19 mouse cellular contexts compared by ENCODE assay signal in genomic region chr2:156318491-156318890, GRCm38 (mm10). TPM values are rescaled to one million over a fixed set of nuclear protein-coding genes. Genes with fewer than 3 reads are reported as not detected.
DNase-seq lines count a peak whose midpoint lies in the region; ATAC-seq lines count a peak whose summit lies in the region.
"Had no signal": no experiment of that assay in that cellular context is flagged by ENCODE, and none has a peak within 500 bp of the region (broad histone marks: within the 10 kb centered on the region; RNA-seq: fewer than 3 reads in every experiment).

No protein-coding gene starts in this region.

- H3K36me3 ChIP-seq in heart, embryonic 10.5 days: peaks cover 13% of the 10 kb centered on the region

- ATAC-seq in megakaryocyte, adult 5-6 weeks (ENCODE audit: poor library complexity, severe bottlenecking): peak; percentile 45; the same call in 1 of the 2 replicates
- ATAC-seq: forebrain, embryonic 13.5 days; forebrain, embryonic 15.5 days had no signal

- H3K4me3 ChIP-seq in heart, embryonic 10.5 days: no peak overlapping the region
- H3K4me3 ChIP-seq: embryonic facial prominence, embryonic 10.5 days; embryonic facial prominence, embryonic 12.5 days; forebrain, embryonic 13.5 days; forebrain, embryonic 15.5 days had no signal

- peak; percentile 36 for DNase-seq in heart, adult 8-10 months (ENCODE audit: low spot score)
- no peak for DNase-seq in heart, embryonic 10.5 days (ENCODE audit: low spot score)
- peak; percentile 14 for DNase-seq in lung, postnatal 36 days
- no peak for DNase-seq in lung, postnatal 14 days
- DNase-seq in adipocyte (ENCODE audit: low spot score): peak; percentile 69
- no peak for DNase-seq in gastrocnemius, adult 8-10 months (ENCODE audit: low spot score in 2 of 2)
- DNase-seq: adrenal gland, adult 8-10 months; adrenal gland, postnatal 14 days; adrenal gland, postnatal 36 days; cerebellum, adult 11-12 months; cerebellum, adult 2 months; cerebellum, adult 9-10 months; cerebellum, postnatal 10 days; cerebellum, postnatal 25 days had no signal

- peaks cover 1% of the 10 kb centered on the region; the same call in 1 of the 2 replicates for H3K4me1 ChIP-seq in heart, embryonic 10.5 days
- H3K4me1 ChIP-seq: embryonic facial prominence, embryonic 12.5 days; forebrain, embryonic 13.5 days had no signal

- no peaks in the 10 kb centered on the region for H3K9me3 ChIP-seq in heart, embryonic 10.5 days
- H3K9me3 ChIP-seq: embryonic facial prominence, embryonic 12.5 days; forebrain, embryonic 13.5 days; forebrain, embryonic 15.5 days had no signal

- no peak overlapping the region for H3K27ac ChIP-seq in heart, embryonic 10.5 days
- H3K27ac ChIP-seq: embryonic facial prominence, embryonic 10.5 days; embryonic facial prominence, embryonic 12.5 days; forebrain, embryonic 13.5 days; forebrain, embryonic 15.5 days had no signal

- no peaks in the 10 kb centered on the region for H3K27me3 ChIP-seq in heart, embryonic 10.5 days (ENCODE audit: insufficient read depth, poor library complexity, severe bottlenecking)
- H3K27me3 ChIP-seq: embryonic facial prominence, embryonic 12.5 days; forebrain, embryonic 13.5 days; forebrain, embryonic 15.5 days had no signal

RNA-seq across cellular contexts. Expression of gene Scand1, which starts 6.0 kb away (rescaled TPM):
- total RNA-seq in heart, adult 8-10 months (2022): 10 to 100 TPM; 73.0 to 84.3 (median 79.6) TPM
- 50.8 and 60.3 TPM in 2 replicates for polyA plus RNA-seq in heart, embryonic 10.5 days (2016; fragmentation: Nextera tagmentation; extraction: Ambion mirVana)
- 5.8 and 11.9 TPM in 2 replicates for total RNA-seq in megakaryocyte, adult 5-6 weeks (2015)
- total RNA-seq in megakaryocyte, adult 5-6 weeks (2017): 8.7 and 11.8 TPM in 2 replicates
- total RNA-seq in gastrocnemius, adult 8-10 months (2022): 10 to 100 TPM; 50.0 to 68.3 (median 62.9) TPM

RNA-seq across cellular contexts. Expression of gene Cnbd2, which starts 6.4 kb away (rescaled TPM):
- total RNA-seq in heart, adult 8-10 months (2022): 1 to 10 TPM in 1 of 4 experiments, under 1 TPM in 3; 0.60 to 1.1 (median 0.81) TPM
- polyA plus RNA-seq in heart, embryonic 10.5 days (2016; fragmentation: Nextera tagmentation; extraction: Ambion mirVana): 2.3 TPM in 2 replicates
- total RNA-seq in megakaryocyte, adult 5-6 weeks (2015): 3.6 and 6.2 TPM in 2 replicates
- 16.2 and 24.5 TPM in 2 replicates for total RNA-seq in megakaryocyte, adult 5-6 weeks (2017)
- 1 to 10 TPM in 1 of 4 experiments, under 1 TPM in 3; 0.74 to 1.0 (median 0.85) TPM for total RNA-seq in gastrocnemius, adult 8-10 months (2022)

Comparison
In these comparisons a context has a peak if more than half of its experiments do, and no peak if none do; other contexts are left out.
1. DNase-seq: peak in heart, adult 8-10 months (single experiment), lung, postnatal 36 days (single experiment) and adipocyte (single experiment); none in heart, embryonic 10.5 days (single experiment), lung, postnatal 14 days (single experiment) and gastrocnemius, adult 8-10 months (0 of 2).